Mouse (Mus musculus) cerebellum, adult 2 months (tissue): Measurements from ENCODE around the gene Ppm1m.

ENCODE experiments used
- CTCF ChIP-seq: fragments of 200-500 bp; IDR thresholded peaks from 2 replicates; pipeline ENCODE4 v1.5.1; 2011; ENCODE audit warnings: low read depth, mild to moderate bottlenecking, control low read depth, low read length, moderate library complexity, borderline replicate concordance; ENCODE audit not compliant: insufficient read depth
- POLR2A ChIP-seq: fragments of 200-500 bp; IDR thresholded peaks from 2 replicates; pipeline ENCODE4 v1.6.1; 2011; ENCODE audit warnings: low read length, control low read depth, borderline replicate concordance; ENCODE audit not compliant: insufficient read depth

GRCm38 (mm10) chr9:106160426-106160825, 39.1 kb downstream of the Ppm1m start:
- no peak for TF ChIP-seq CTCF
- no peak for TF ChIP-seq POLR2A
